Mouse (Mus musculus): ENCODE measurements around the gene Bpifa5.
"Not testable (repeated sequence)": the region's sequence is repeated elsewhere in the genome, so short reads cannot be mapped to it uniquely, and the experiment has no call there.

Bpifa5 gene

GRCm38 (mm10) chr2:154162307-154162706 lies at the start of gene Bpifa5:
Bpifa5 (plus strand) TSS chr2:154162607.
- peak in 1 of 2 experiments; percentile 3 for DNase-seq (ENCODE audit: low spot score in 2 of 2)

- DNase-seq (ENCODE audit: low spot score in 2 of 2) = no peak
Measured at GRCm38 (mm10) chr2:154117381-154117780, 45.0 kb upstream of the Bpifa5 start.

GRCm38 (mm10) chr2:154130120-154130519 lies 32.3 kb upstream of the Bpifa5 start, which contains the start of gene Bpifa3:
Bpifa3 (plus strand) TSS chr2:154130336.
- no peak for DNase-seq (ENCODE audit: low spot score in 2 of 2)

GRCm38 (mm10) chr2:154142580-154142979 lies 19.8 kb upstream of the Bpifa5 start, which contains the start of gene Bpifa1:
Bpifa1 (plus strand) TSS chr2:154142880.
- no peak for DNase-seq (ENCODE audit: low spot score in 2 of 2)

GRCm38 (mm10) chr2:154143735-154144134 lies 18.7 kb upstream of the Bpifa5 start:
- peak; percentile 56 to 62 for DNase-seq (ENCODE audit: low spot score in 2 of 2)

GRCm38 (mm10) chr2:154147496-154147895 lies 14.9 kb upstream of the Bpifa5 start:
- no peak for DNase-seq (ENCODE audit: low spot score in 2 of 2)

- peak in 1 of 2 experiments; percentile 46 for DNase-seq (ENCODE audit: low spot score in 2 of 2)
Measured at GRCm38 (mm10) chr2:154158433-154158832, 4.0 kb upstream of the Bpifa5 start.

GRCm38 (mm10) chr2:154163306-154163705 lies 899 bp downstream of the Bpifa5 start:
- DNase-seq (ENCODE audit: low spot score in 2 of 2) = no peak

- DNase-seq (ENCODE audit: low spot score in 2 of 2) = no peak
Measured at GRCm38 (mm10) chr2:154169172-154169571, 6.8 kb downstream of the Bpifa5 start.

- DNase-seq (ENCODE audit: low spot score in 2 of 2) = no peak
Measured at GRCm38 (mm10) chr2:154171621-154172020, 9.2 kb downstream of the Bpifa5 start.

- DNase-seq (ENCODE audit: low spot score in 2 of 2) = peak; percentile 46 to 62
Measured at GRCm38 (mm10) chr2:154173313-154173712, 10.9 kb downstream of the Bpifa5 start.

- peak in 1 of 2 experiments; percentile 2 for DNase-seq (ENCODE audit: low spot score in 2 of 2)
Measured at GRCm38 (mm10) chr2:154181900-154182299, 19.5 kb downstream of the Bpifa5 start.

- not testable (repeated sequence) for DNase-seq (ENCODE audit: low spot score in 2 of 2)
Measured at GRCm38 (mm10) chr2:154183061-154183460, 20.7 kb downstream of the Bpifa5 start.

- no peak for DNase-seq (ENCODE audit: low spot score in 2 of 2)
Measured at GRCm38 (mm10) chr2:154185319-154185718, 22.9 kb downstream of the Bpifa5 start.

- DNase-seq (ENCODE audit: low spot score in 2 of 2) = no peak
Measured at GRCm38 (mm10) chr2:154185748-154186147, 23.3 kb downstream of the Bpifa5 start.

- DNase-seq (ENCODE audit: low spot score in 2 of 2) = no peak
Measured at GRCm38 (mm10) chr2:154187468-154187867, 25.1 kb downstream of the Bpifa5 start.

GRCm38 (mm10) chr2:154189877-154190434 lies 27.5 kb downstream of the Bpifa5 start:
- DNase-seq (ENCODE audit: low spot score in 2 of 2) = peak in 1 of 2 experiments; percentile 11

- DNase-seq (ENCODE audit: low spot score in 2 of 2) = peak in 1 of 2 experiments; percentile 49
Measured at GRCm38 (mm10) chr2:154190546-154191258, 28.3 kb downstream of the Bpifa5 start, which contains the start of gene Bpifb1. Bpifb1 (plus strand) TSS chr2:154190818.

GRCm38 (mm10) chr2:154192141-154192540 lies 29.7 kb downstream of the Bpifa5 start:
- peak in 1 of 2 experiments; percentile 14 for DNase-seq (ENCODE audit: low spot score in 2 of 2)

GRCm38 (mm10) chr2:154193071-154193470 lies 30.7 kb downstream of the Bpifa5 start:
- DNase-seq (ENCODE audit: low spot score in 2 of 2) = peak in 1 of 2 experiments; percentile 3

GRCm38 (mm10) chr2:154193994-154194504 lies 31.6 kb downstream of the Bpifa5 start:
- DNase-seq (ENCODE audit: low spot score in 2 of 2) = peak in 1 of 2 experiments; percentile 12

GRCm38 (mm10) chr2:154197036-154197435 lies 34.6 kb downstream of the Bpifa5 start:
- DNase-seq (ENCODE audit: low spot score in 2 of 2) = peak in 1 of 2 experiments; percentile 13

- peak in 1 of 2 experiments; percentile 51 for DNase-seq (ENCODE audit: low spot score in 2 of 2)
Measured at GRCm38 (mm10) chr2:154204630-154205029, 42.2 kb downstream of the Bpifa5 start.

Measured in right cerebral cortex, postnatal 10 days (tissue).